Mouse (Mus musculus): ENCODE results near the gene Gad2.
"Not testable (repeated sequence)": the region's sequence is repeated elsewhere in the genome, so short reads cannot be mapped to it uniquely, and the experiment has no call there.

The Gad2 gene

GRCm38 (mm10) chr2:22621828-22622731 is at the start of gene Gad2:
Gad2 (plus strand) TSS chr2:22622205.
- peak; percentile 33 for DNase-seq

GRCm38 (mm10) chr2:22587469-22588169 is 34.4 kb upstream of the Gad2 start:
- DNase-seq: not testable (repeated sequence)

- DNase-seq: not testable (repeated sequence)
These were observed 33.8 kb upstream of the Gad2 start for GRCm38 (mm10) chr2:22588170-22588541.

GRCm38 (mm10) chr2:22588673-22589381 is 33.2 kb upstream of the Gad2 start:
- DNase-seq: not testable (repeated sequence)

- not testable (repeated sequence) for DNase-seq
These were observed 32.4 kb upstream of the Gad2 start for GRCm38 (mm10) chr2:22589382-22590205.

- DNase-seq: no peak
These were observed 31.9 kb upstream of the Gad2 start for GRCm38 (mm10) chr2:22590206-22590490.

- no peak for DNase-seq
These were observed 4.1 kb upstream of the Gad2 start for GRCm38 (mm10) chr2:22617951-22618350.

GRCm38 (mm10) chr2:22619416-22619815 is 2.6 kb upstream of the Gad2 start:
- no peak for DNase-seq

- DNase-seq: no peak
These were observed 2.0 kb upstream of the Gad2 start for GRCm38 (mm10) chr2:22620030-22620429.

GRCm38 (mm10) chr2:22620534-22620933 is 1.5 kb upstream of the Gad2 start:
- no peak for DNase-seq

- no peak for DNase-seq
These were observed 802 bp upstream of the Gad2 start for GRCm38 (mm10) chr2:22620978-22621827.

- no peak for DNase-seq
These were observed 1.4 kb downstream of the Gad2 start for GRCm38 (mm10) chr2:22623111-22624070.

GRCm38 (mm10) chr2:22624188-22624975 is 2.4 kb downstream of the Gad2 start:
- DNase-seq: no peak

GRCm38 (mm10) chr2:22625096-22625960 is 3.3 kb downstream of the Gad2 start:
- DNase-seq: no peak

GRCm38 (mm10) chr2:22627147-22627666 is 5.2 kb downstream of the Gad2 start:
- DNase-seq: no peak

GRCm38 (mm10) chr2:22627819-22628432 is 5.9 kb downstream of the Gad2 start:
- DNase-seq: no peak

- DNase-seq: no peak
These were observed 12.8 kb downstream of the Gad2 start for GRCm38 (mm10) chr2:22634766-22635165.

- DNase-seq: no peak
These were observed 24.1 kb downstream of the Gad2 start for GRCm38 (mm10) chr2:22646134-22646533.

Data from right cerebral cortex, postnatal 14 days (tissue).